10 mouse cellular contexts compared by ENCODE assay signal in genomic region chr2:72620182-72620652, GRCm38 (mm10).
DNase-seq lines count a peak whose midpoint lies in the region; ATAC-seq and TF ChIP-seq lines count a peak whose summit lies in the region.
"Had no signal": no experiment of that assay in that cellular context is flagged by ENCODE, and none has a peak within 500 bp of the region (broad histone marks: within the 10 kb centered on the region; RNA-seq: fewer than 3 reads in every experiment).

No protein-coding gene starts in this region.

- H3K4me3 ChIP-seq in heart, embryonic 11.5 days (ENCODE audit: low read depth, low read length): peak overlapping the region; percentile 6
- peak overlapping the region; percentile 24 for H3K4me3 ChIP-seq in embryonic facial prominence, embryonic 13.5 days
- peak overlapping the region; percentile 11; the same call in 1 of the 2 replicates for H3K4me3 ChIP-seq in hindbrain, postnatal 0 days (ENCODE audit: low read length)
- H3K4me3 ChIP-seq in midbrain, embryonic 16.5 days (ENCODE audit: low read depth, low read length): no peak overlapping the region; the same call in 1 of the 2 replicates

- TF ChIP-seq CTCF in hindbrain, postnatal 0 days (IDR thresholded peaks at IDR 0.05; ENCODE audit: low read depth): peak; percentile 36

- intact Hi-C loops in heart, postnatal 14 days (cut with DNase I): loop anchor here (5.0 kb wide), 1 partner anchor 103 kb away; no protein-coding TSS in a partner anchor

- peak overlapping the region; percentile 62 for H3K4me2 ChIP-seq in heart, embryonic 11.5 days
- H3K4me2 ChIP-seq in embryonic facial prominence, embryonic 13.5 days: peak overlapping the region; percentile 50
- peak overlapping the region; percentile 44 for H3K4me2 ChIP-seq in hindbrain, postnatal 0 days (ENCODE audit: low read depth, low read length)
- peak overlapping the region; percentile 46 for H3K4me2 ChIP-seq in midbrain, embryonic 16.5 days (ENCODE audit: low read length)

- peak overlapping the region; percentile 56; the same call in 1 of the 2 replicates for H3K9ac ChIP-seq in heart, embryonic 11.5 days (ENCODE audit: low read depth, low read length)
- H3K9ac ChIP-seq in embryonic facial prominence, embryonic 13.5 days: peak overlapping the region; percentile 11; the same call in 1 of the 2 replicates
- H3K9ac ChIP-seq in hindbrain, postnatal 0 days (replicated peaks; ENCODE audit: low read length): no peak overlapping the region
- H3K9ac ChIP-seq in midbrain, embryonic 16.5 days (ENCODE audit: low read depth, low read length): 0 out of 2 replicates have a peak overlapping the region, but pooled peaks have one; percentile 25

- H3K36me3 ChIP-seq in heart, embryonic 11.5 days (ENCODE audit: control insufficient read depth, insufficient read depth, low read length): no peaks in the 10 kb centered on the region
- H3K36me3 ChIP-seq in embryonic facial prominence, embryonic 13.5 days: no peaks in the 10 kb centered on the region
- no peaks in the 10 kb centered on the region for H3K36me3 ChIP-seq in hindbrain, postnatal 0 days (ENCODE audit: insufficient read depth, low read length)
- no peaks in the 10 kb centered on the region for H3K36me3 ChIP-seq in midbrain, embryonic 16.5 days (ENCODE audit: control insufficient read depth, insufficient read depth, low read length)

- 0 out of 2 replicates have a peak, but pooled peaks cover 2% of the 10 kb centered on the region for H3K4me1 ChIP-seq in heart, embryonic 11.5 days (ENCODE audit: control insufficient read depth, insufficient read depth, low read length)
- H3K4me1 ChIP-seq in embryonic facial prominence, embryonic 13.5 days: peaks cover 18% of the 10 kb centered on the region
- H3K4me1 ChIP-seq in hindbrain, postnatal 0 days (ENCODE audit: insufficient read depth, low read length): peaks cover 14% of the 10 kb centered on the region; the same call in 1 of the 2 replicates
- peaks cover 13% of the 10 kb centered on the region for H3K4me1 ChIP-seq in midbrain, embryonic 16.5 days (ENCODE audit: control insufficient read depth, insufficient read depth, low read length)

- no peak for ATAC-seq in heart, embryonic 11.5 days (replicated peaks; ENCODE audit: insufficient number of reproducible peaks, low FRiP score, low TSS enrichment)
- ATAC-seq in embryonic facial prominence, embryonic 13.5 days (ENCODE audit: insufficient number of reproducible peaks, insufficient read depth, low FRiP score, low TSS enrichment, low read depth): no peak
- no peak for ATAC-seq in hindbrain, postnatal 0 days
- ATAC-seq in midbrain, embryonic 16.5 days: no peak

- H3K27ac ChIP-seq in heart, embryonic 11.5 days (ENCODE audit: low read depth, low read length): no peak overlapping the region
- peak overlapping the region; percentile 84 for H3K27ac ChIP-seq in embryonic facial prominence, embryonic 13.5 days
- no peak overlapping the region for H3K27ac ChIP-seq in hindbrain, postnatal 0 days
- H3K27ac ChIP-seq in midbrain, embryonic 16.5 days (ENCODE audit: low read length): no peak overlapping the region

- DNase-seq in heart, postnatal 14 days: no peak
- no peak for DNase-seq in hindbrain, postnatal 0 days (ENCODE audit: low spot score)
- DNase-seq in urinary bladder, postnatal 36 days (ENCODE audit: low spot score in 2 of 2): no peak
- DNase-seq in adrenal gland, adult 2 months: no peak
- DNase-seq in gastrocnemius, adult 8-10 months (ENCODE audit: low spot score in 2 of 2): no peak
- DNase-seq: kidney, adult 2 months; spleen, adult 18-20 months had no signal

- no peaks in the 10 kb centered on the region for H3K9me3 ChIP-seq in heart, embryonic 11.5 days (replicated peaks; ENCODE audit: control insufficient read depth, low read length)
- H3K9me3 ChIP-seq in embryonic facial prominence, embryonic 13.5 days: no peaks in the 10 kb centered on the region
- H3K9me3 ChIP-seq in hindbrain, postnatal 0 days (ENCODE audit: low read length): no peaks in the 10 kb centered on the region
- no peaks in the 10 kb centered on the region for H3K9me3 ChIP-seq in midbrain, embryonic 16.5 days (replicated peaks; ENCODE audit: control insufficient read depth, low read length, poor library complexity, severe bottlenecking)

- 3% methylated on average over 9 of the region's 9 CpGs for WGBS in heart, embryonic 11.5 days (ENCODE audit: insufficient replicate concordance)
- 4% methylated on average over 9 of the region's 9 CpGs for WGBS in embryonic facial prominence, embryonic 13.5 days
- 3% methylated on average over 9 of the region's 9 CpGs for WGBS in hindbrain, postnatal 0 days
- 1% methylated on average over 9 of the region's 9 CpGs for WGBS in midbrain, embryonic 16.5 days

- H3K27me3 ChIP-seq in heart, embryonic 11.5 days (ENCODE audit: control insufficient read depth, insufficient read depth, low read length): no peaks in the 10 kb centered on the region
- no peaks in the 10 kb centered on the region for H3K27me3 ChIP-seq in embryonic facial prominence, embryonic 13.5 days
- H3K27me3 ChIP-seq in hindbrain, postnatal 0 days (ENCODE audit: insufficient read depth, low read length): 0 out of 2 replicates have a peak, but pooled peaks cover 4% of the 10 kb centered on the region
- H3K27me3 ChIP-seq in midbrain, embryonic 16.5 days (ENCODE audit: control insufficient read depth, insufficient read depth, low read depth, low read length): peaks cover 4% of the 10 kb centered on the region; the same call in 1 of the 2 replicates
